Mouse (Mus musculus) MEL (cell line): Measurements from ENCODE around the gene Jak3. TPM values are rescaled to one million over a fixed set of nuclear protein-coding genes. Genes with fewer than 3 reads are reported as not detected.

ENCODE experiments used
- DNase-seq: peaks from one replicate; pipeline ENCODE4 v3.0.0; 2011; ENCODE audit warnings: low read depth, low spot score
- H3K27ac ChIP-seq: 2 replicates; pipeline ENCODE4 v1.5.1; 2012; ENCODE audit warnings: low read depth, mild to moderate bottlenecking, control low read depth, low read length, moderate library complexity; ENCODE audit not compliant: control insufficient read depth
- H3K27me3 ChIP-seq, 2 experiments: fragments of 150-350 bp in 1 of 2; sonication (generic) in 1 of 2; 2 replicates each; pipeline ENCODE4 v1.6.1; 2012; ENCODE audit warnings: low read length in 2 of 2, mild to moderate bottlenecking in 2 of 2, improper control_type of control experiment in 1 of 2, moderate library complexity in 1 of 2; ENCODE audit not compliant: insufficient read depth in 2 of 2, control insufficient read depth in 1 of 2
- H3K36me3 ChIP-seq, 2 experiments: 2 replicates each; pipeline ENCODE4 v1.6.1; 2012 to 2014; ENCODE audit warnings: low read length in 2 of 2, improper control_type of control experiment in 1 of 2, inconsistent platforms in 1 of 2, mild to moderate bottlenecking in 1 of 2; ENCODE audit not compliant: insufficient read depth in 2 of 2, control insufficient read depth in 1 of 2
- H3K4me1 ChIP-seq, 2 experiments: fragments of 150-350 bp in 1 of 2; sonication (generic) in 1 of 2; 2 replicates each; pipeline ENCODE4 v1.6.1; 2012; ENCODE audit warnings: low read length in 2 of 2, improper control_type of control experiment in 1 of 2, mild to moderate bottlenecking in 1 of 2; ENCODE audit not compliant: insufficient read depth in 2 of 2, control insufficient read depth in 1 of 2
- H3K4me3 ChIP-seq, 2 experiments: fragments of 150-350 bp in 1 of 2; sonication (generic) in 1 of 2; 2 replicates each; pipeline ENCODE4 v1.5.1; 2012; ENCODE audit warnings: low read depth in 2 of 2, low read length in 2 of 2, mild to moderate bottlenecking in 2 of 2, moderate library complexity in 2 of 2, control low read depth in 1 of 2, improper control_type of control experiment in 1 of 2; ENCODE audit not compliant: control insufficient read depth in 1 of 2, insufficient read depth in 1 of 2
- H3K79me2 ChIP-seq: 2 replicates; pipeline ENCODE4 v1.6.1; 2012; ENCODE audit warnings: mild to moderate bottlenecking, low read length, moderate library complexity; ENCODE audit not compliant: control insufficient read depth, poor library complexity, insufficient read depth
- H3K9ac ChIP-seq: 2 replicates; pipeline ENCODE4 v1.6.1; 2012; ENCODE audit warnings: low read depth, mild to moderate bottlenecking, control low read depth, low read length, moderate library complexity; ENCODE audit not compliant: control insufficient read depth, poor library complexity, severe bottlenecking
- H3K9me3 ChIP-seq: fragments of 150-350 bp; sonication (generic); replicated peaks from 2 replicates; pipeline ENCODE4 v1.6.1; 2012; ENCODE audit warnings: mild to moderate bottlenecking, low read length, improper control_type of control experiment, moderate library complexity; ENCODE audit not compliant: insufficient read depth
- BHLHE40 ChIP-seq: IDR thresholded peaks from 2 replicates; pipeline ENCODE4 v1.6.1; 2012; ENCODE audit warnings: low read depth, mild to moderate bottlenecking, inconsistent platforms, low read length, improper control_type of control experiment, borderline replicate concordance
- CHD1 ChIP-seq: IDR thresholded peaks from 2 replicates; pipeline ENCODE4 v1.6.1; 2012; ENCODE audit warnings: low read depth, mild to moderate bottlenecking, inconsistent platforms, low read length, improper control_type of control experiment
- CHD2 ChIP-seq: IDR thresholded peaks from 2 replicates; pipeline ENCODE4 v1.6.1; 2011; ENCODE audit warnings: low read length, improper control_type of control experiment
- CTCF ChIP-seq, 3 experiments: IDR thresholded peaks in 2 of 3; conservative IDR thresholded peaks in 1 of 3; 2 replicates each; pipeline ENCODE4 v1.5.1; 2011 to 2012; ENCODE audit warnings: low read length in 3 of 3, low read depth in 2 of 3, mild to moderate bottlenecking in 2 of 3, improper control_type of control experiment in 1 of 3, inconsistent platforms in 1 of 3, mixed read lengths in 1 of 3, moderate library complexity in 1 of 3; ENCODE audit not compliant: control insufficient read depth in 1 of 3, insufficient read depth in 1 of 3, poor library complexity in 1 of 3, severe bottlenecking in 1 of 3
- ELF1 ChIP-seq: IDR thresholded peaks from 2 replicates; pipeline ENCODE4 v1.6.1; 2014; ENCODE audit warnings: low read depth, mild to moderate bottlenecking, inconsistent platforms, low read length, improper control_type of control experiment, moderate library complexity
- GABPA ChIP-seq: IDR thresholded peaks from 2 replicates; pipeline ENCODE4 v1.6.1; 2012; ENCODE audit warnings: low read depth, mild to moderate bottlenecking, inconsistent platforms, low read length, improper control_type of control experiment, moderate library complexity
- MAX ChIP-seq: IDR thresholded peaks from 2 replicates; pipeline ENCODE4 v1.6.1; 2011; ENCODE audit warnings: low read length, improper control_type of control experiment
- MAZ ChIP-seq: IDR thresholded peaks from 2 replicates; pipeline ENCODE4 v1.6.1; 2012; ENCODE audit warnings: low read depth, mild to moderate bottlenecking, inconsistent platforms, low read length, improper control_type of control experiment
- MEF2A ChIP-seq: IDR thresholded peaks from 2 replicates; pipeline ENCODE4 v1.6.1; 2014; ENCODE audit warnings: low read depth, mild to moderate bottlenecking, inconsistent platforms, low read length, improper control_type of control experiment; ENCODE audit not compliant: poor library complexity, insufficient replicate concordance, severe bottlenecking; ENCODE audit errors: extremely low read depth
- MXI1 ChIP-seq: IDR thresholded peaks from 2 replicates; pipeline ENCODE4 v1.6.1; 2011; ENCODE audit warnings: mild to moderate bottlenecking, low read depth, low read length, improper control_type of control experiment
- MYB ChIP-seq: IDR thresholded peaks from 2 replicates; pipeline ENCODE4 v1.6.1; 2011; ENCODE audit warnings: mild to moderate bottlenecking, low read depth, low read length, improper control_type of control experiment
- MYC ChIP-seq: IDR thresholded peaks from 2 replicates; pipeline ENCODE4 v1.6.1; 2011; ENCODE audit warnings: low read depth, mild to moderate bottlenecking, low read length, improper control_type of control experiment, moderate library complexity
- NELFE ChIP-seq: IDR thresholded peaks from 2 replicates; pipeline ENCODE4 v1.6.1; 2011; ENCODE audit warnings: low read depth, low read length, improper control_type of control experiment
- POLR2AphosphoS5 ChIP-seq: IDR thresholded peaks from 2 replicates; pipeline ENCODE4 v1.6.1; 2012; ENCODE audit warnings: low read depth, borderline replicate concordance, mild to moderate bottlenecking, inconsistent platforms, low read length, moderate library complexity, mixed read lengths
- RAD21 ChIP-seq: IDR thresholded peaks from 2 replicates; pipeline ENCODE4 v1.6.1; 2011; ENCODE audit warnings: mild to moderate bottlenecking, low read depth, low read length, improper control_type of control experiment
- RCOR1 ChIP-seq: IDR thresholded peaks from 2 replicates; pipeline ENCODE4 v1.6.1; 2012; ENCODE audit warnings: low read depth, mild to moderate bottlenecking, inconsistent platforms, low read length, improper control_type of control experiment
- SIN3A ChIP-seq: IDR thresholded peaks from 2 replicates; pipeline ENCODE4 v1.6.1; 2012; ENCODE audit warnings: low read length, improper control_type of control experiment, inconsistent platforms
- SMC3 ChIP-seq: IDR thresholded peaks from 2 replicates; pipeline ENCODE4 v1.6.1; 2011; ENCODE audit warnings: low read depth, low read length, improper control_type of control experiment
- TAL1 ChIP-seq: IDR thresholded peaks from 2 replicates; pipeline ENCODE4 v1.6.1; 2012; ENCODE audit warnings: mild to moderate bottlenecking, inconsistent platforms, low read length, moderate library complexity, mixed read lengths
- TCF12 ChIP-seq: IDR thresholded peaks from 2 replicates; pipeline ENCODE4 v1.6.1; 2014; ENCODE audit warnings: low read depth, mild to moderate bottlenecking, inconsistent platforms, low read length, improper control_type of control experiment, moderate library complexity
- USF1 ChIP-seq: IDR thresholded peaks from 2 replicates; pipeline ENCODE4 v1.6.1; 2014; ENCODE audit warnings: low read depth, mild to moderate bottlenecking, inconsistent platforms, low read length, improper control_type of control experiment, moderate library complexity
- ZMIZ1 ChIP-seq: IDR thresholded peaks from 2 replicates; pipeline ENCODE4 v1.6.1; 2012; ENCODE audit warnings: low read depth, mild to moderate bottlenecking, inconsistent platforms, low read length, improper control_type of control experiment, moderate library complexity
- ZNF384 ChIP-seq: IDR thresholded peaks from 2 replicates; pipeline ENCODE4 v1.6.1; 2012; ENCODE audit warnings: low read depth, mild to moderate bottlenecking, inconsistent platforms, low read length, improper control_type of control experiment
- polyA plus RNA-seq, 2 experiments: library from polyadenylated mRNA; stranded (reverse) in 1 of 2; unstranded in 1 of 2; fragments of >175 nt in 1 of 2; fragments of >200 nt in 1 of 2; gene quantifications; 2 replicates each; pipeline versions ENCODE4 v1.2.1 to v1.2.4; 2012; ENCODE audit warnings: low replicate concordance in 2 of 2, low read depth in 1 of 2; ENCODE audit not compliant: insufficient read length in 2 of 2, insufficient read depth in 1 of 2, missing spikeins in 1 of 2
- total RNA-seq: library from RNA; depleted of rRNA; stranded (reverse); fragments of 300-350 nt; gene quantifications from 2 replicates; pipeline ENCODE4 v1.2.3, GENCODE M21; 2012

Gene Jak3
- total and polyA plus RNA-seq, 3 experiments, result 5.1 to 12.4 TPM; not detected in 1

DNA sequence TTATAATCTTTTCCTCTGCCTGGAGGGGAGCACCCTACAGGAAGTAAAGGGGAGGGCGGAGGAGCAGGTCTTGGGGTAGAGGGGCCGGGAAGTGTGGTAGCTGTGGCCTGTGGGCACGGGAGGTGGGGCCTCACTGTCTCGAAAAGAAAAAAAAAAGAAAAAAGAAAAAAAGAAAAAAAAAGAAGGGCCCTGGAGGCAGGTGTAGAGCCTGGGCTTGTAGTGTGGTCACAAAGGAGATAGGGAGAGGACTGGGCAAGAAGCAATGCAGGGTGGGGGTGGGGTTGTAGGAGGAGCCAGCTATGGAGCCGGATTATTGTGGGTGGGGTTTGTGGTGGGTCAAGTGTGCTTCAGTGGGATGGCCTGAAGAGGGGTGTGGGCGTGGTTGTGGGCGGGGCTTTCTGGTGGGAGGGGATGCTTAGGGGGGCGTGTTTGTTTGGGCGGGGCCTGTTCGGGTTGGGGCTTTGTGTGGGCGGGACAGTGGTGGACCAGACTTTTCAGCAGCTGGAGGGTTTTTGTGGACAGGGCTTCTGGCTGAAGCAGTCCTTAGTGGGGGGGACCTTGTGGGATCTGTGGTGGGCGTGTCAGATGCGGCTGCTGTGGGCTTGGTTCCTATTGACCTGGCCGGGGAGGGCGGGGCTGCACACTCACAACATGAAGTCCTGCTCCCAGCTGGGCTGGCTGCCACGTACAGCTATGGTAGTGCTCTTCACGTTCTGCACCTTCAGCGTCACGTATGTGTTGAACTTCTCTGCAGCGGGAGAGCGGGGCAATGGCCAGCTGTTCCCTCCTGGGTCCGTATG lies 10.6 kb upstream of the Jak3 start:
- no peak overlapping the region for H3K27ac ChIP-seq
- H3K9me3 ChIP-seq, result no peaks in the 10 kb centered on the region
- no peaks in the 10 kb centered on the region for H3K79me2 ChIP-seq
- no peak overlapping the region for H3K9ac ChIP-seq
- peaks cover 0 to 20% of the 10 kb centered on the region in 2 experiments; a peak in 3 of 4 replicates for H3K4me1 ChIP-seq
- H3K36me3 ChIP-seq, result no peaks in the 10 kb centered on the region
- H3K27me3 ChIP-seq, result no peaks in the 10 kb centered on the region
- peak; percentile 88 for DNase-seq
- H3K4me3 ChIP-seq, result peak overlapping the region; percentile 44 to 59; a peak in 3 of 4 replicates
- TF ChIP-seq BHLHE40 (no peak), MAX (no peak), CHD1 (no peak), USF1 (no peak), CHD2 (no peak), MYC (0 out of 2 replicates have a peak, but pooled peaks have one; percentile 19), RCOR1 (no peak), CTCF (IDR thresholded peaks at IDR 0.05 in 2 of 3, conservative IDR thresholded peaks at IDR 0.05 in 1 of 3; ENCODE audit: control insufficient read depth in 1 of 3, insufficient read depth in 1 of 3, low read depth in 2 of 3, low read length in 3 of 3, poor library complexity in 1 of 3, severe bottlenecking in 1 of 3) (no peak), RAD21 (no peak), MEF2A (no peak), NELFE (no peak), ZNF384 (peak; percentile 63), GABPA (no peak), MXI1 (peak; percentile 50), TAL1 (no peak), MYB (no peak), ELF1 (no peak), ZMIZ1 (no peak), MAZ (0 out of 2 replicates have a peak, but pooled peaks have one; percentile 47), TCF12 (0 out of 2 replicates have a peak, but pooled peaks have one; percentile 25), SMC3 (no peak), POLR2AphosphoS5 (no peak), SIN3A (peak; percentile 38)
